Mouse (Mus musculus): ENCODE data around the gene Entpd2. TPM values are rescaled to one million over a fixed set of nuclear protein-coding genes. Genes with fewer than 3 reads are reported as not detected.

The Entpd2 gene
- polyA plus RNA-seq, 1 experiment, result 107 TPM

GRCm38 (mm10) chr2:25429435-25430180, 33.9 kb downstream of the Entpd2 start:
- no peak for DNase-seq (ENCODE audit: low spot score)

GRCm38 (mm10) chr2:25430395-25431233, 34.9 kb downstream of the Entpd2 start:
- DNase-seq (ENCODE audit: low spot score), result no peak

- DNase-seq (ENCODE audit: low spot score), result peak; percentile 18
Observed at GRCm38 (mm10) chr2:25431308-25431855, 35.7 kb downstream of the Entpd2 start.

GRCm38 (mm10) chr2:25432326-25433098, 36.8 kb downstream of the Entpd2 start:
- no peak for DNase-seq (ENCODE audit: low spot score)

GRCm38 (mm10) chr2:25433101-25433500, 37.4 kb downstream of the Entpd2 start:
- DNase-seq (ENCODE audit: low spot score), result no peak

- no peak for DNase-seq (ENCODE audit: low spot score)
Observed at GRCm38 (mm10) chr2:25434292-25434691, 38.6 kb downstream of the Entpd2 start.

GRCm38 (mm10) chr2:25436286-25436820, 40.7 kb downstream of the Entpd2 start:
- no peak for DNase-seq (ENCODE audit: low spot score)

GRCm38 (mm10) chr2:25441067-25441466, 45.4 kb downstream of the Entpd2 start:
- DNase-seq (ENCODE audit: low spot score), result no peak

- DNase-seq (ENCODE audit: low spot score), result no peak
Observed at GRCm38 (mm10) chr2:25442682-25443081, 47.0 kb downstream of the Entpd2 start.

Other genes with a start within 250 kb of the Entpd2 start
- gene Nrarp, start 215.1 kb upstream of the Entpd2 start, polyA plus RNA-seq (2012; rRNA removed), result 50.1 and 60.0 TPM in 2 replicates
- gene Tor4a, start 199.0 kb upstream of the Entpd2 start, polyA plus RNA-seq (2012; rRNA removed), result 22.6 and 25.3 TPM in 2 replicates
- gene Nelfb, start 184.4 kb upstream of the Entpd2 start, polyA plus RNA-seq (2012; rRNA removed), result 55.4 and 60.6 TPM in 2 replicates
- not detected in 2 replicates for gene Stpg3, start 181.2 kb upstream of the Entpd2 start, polyA plus RNA-seq (2012; rRNA removed)
- 0.08 and 0.10 TPM in 2 replicates for gene Fam166a, start 177.1 kb upstream of the Entpd2 start, polyA plus RNA-seq (2012; rRNA removed)
- gene Tubb4b, start 171.2 kb upstream of the Entpd2 start, polyA plus RNA-seq (2012; rRNA removed), result 510 and 610 TPM in 2 replicates
- 0.03 TPM in 1 of 2 replicates, not detected in the other for gene Slc34a3, start 161.5 kb upstream of the Entpd2 start, polyA plus RNA-seq (2012; rRNA removed)
- 0.13 and 0.19 TPM in 2 replicates for gene Rnf224, start 159.1 kb upstream of the Entpd2 start, polyA plus RNA-seq (2012; rRNA removed)
- 12.9 and 14.1 TPM in 2 replicates for gene Rnf208, start 153.6 kb upstream of the Entpd2 start, polyA plus RNA-seq (2012; rRNA removed)
- 2.0 and 2.5 TPM in 2 replicates for gene Cysrt1, start 153.4 kb upstream of the Entpd2 start, polyA plus RNA-seq (2012; rRNA removed)
- 21.0 and 23.8 TPM in 2 replicates for gene AL732309.1, start 149.0 kb upstream of the Entpd2 start, polyA plus RNA-seq (2012; rRNA removed)
- 30.7 and 34.2 TPM in 2 replicates for gene Tmem203, start 140.4 kb upstream of the Entpd2 start, polyA plus RNA-seq (2012; rRNA removed)
- 8.0 and 13.6 TPM in 2 replicates for gene Tprn, start 133.3 kb upstream of the Entpd2 start, polyA plus RNA-seq (2012; rRNA removed)
- 58.8 and 84.8 TPM in 2 replicates for gene Ssna1, start 123.4 kb upstream of the Entpd2 start, polyA plus RNA-seq (2012; rRNA removed)
- gene Anapc2, start 123.4 kb upstream of the Entpd2 start, polyA plus RNA-seq (2012; rRNA removed), result 84.5 and 88.3 TPM in 2 replicates
- not detected in 2 replicates for gene Tmem210, start 107.7 kb upstream of the Entpd2 start, polyA plus RNA-seq (2012; rRNA removed)
- 7.0 and 8.2 TPM in 2 replicates for gene Lrrc26, start 106.0 kb upstream of the Entpd2 start, polyA plus RNA-seq (2012; rRNA removed)
- 1.1 TPM in 2 replicates for gene Grin1, start 76.7 kb upstream of the Entpd2 start, polyA plus RNA-seq (2012; rRNA removed)
- 15.2 and 22.8 TPM in 2 replicates for gene Man1b1, start 63.5 kb upstream of the Entpd2 start, polyA plus RNA-seq (2012; rRNA removed)
- gene Dpp7, start 39.5 kb upstream of the Entpd2 start, polyA plus RNA-seq (2012; rRNA removed), result 36.0 and 37.3 TPM in 2 replicates
- gene Uap1l1, start 30.2 kb upstream of the Entpd2 start, polyA plus RNA-seq (2012; rRNA removed), result 36.8 and 38.3 TPM in 2 replicates
- 1.6 and 2.5 TPM in 2 replicates for gene Sapcd2, start 23.6 kb upstream of the Entpd2 start, polyA plus RNA-seq (2012; rRNA removed)
- gene Npdc1, start 3.5 kb downstream of the Entpd2 start, polyA plus RNA-seq (2012; rRNA removed), result 103 and 126 TPM in 2 replicates
- gene Fut7, start 27.4 kb downstream of the Entpd2 start, polyA plus RNA-seq (2012; rRNA removed), result 0.19 and 0.29 TPM in 2 replicates
- gene Abca2, start 32.8 kb downstream of the Entpd2 start, polyA plus RNA-seq (2012; rRNA removed), result 6.3 and 16.4 TPM in 2 replicates
- 0.69 and 2.2 TPM in 2 replicates for gene Clic3, start 61.0 kb downstream of the Entpd2 start, polyA plus RNA-seq (2012; rRNA removed)
- gene Paxx, start 65.2 kb downstream of the Entpd2 start, polyA plus RNA-seq (2012; rRNA removed), result 50.8 and 61.1 TPM in 2 replicates
- 0.38 and 0.74 TPM in 2 replicates for gene Ptgds, start 74.2 kb downstream of the Entpd2 start, polyA plus RNA-seq (2012; rRNA removed)
- gene Lcn12, start 98.0 kb downstream of the Entpd2 start, polyA plus RNA-seq (2012; rRNA removed), result not detected in 2 replicates
- gene Fbxw5, start 104.9 kb downstream of the Entpd2 start, polyA plus RNA-seq (2012; rRNA removed), result 15.1 and 36.1 TPM in 2 replicates
- 2.3 and 2.4 TPM in 2 replicates for gene C8g, start 105.8 kb downstream of the Entpd2 start, polyA plus RNA-seq (2012; rRNA removed)
- gene Traf2, start 151.1 kb downstream of the Entpd2 start, polyA plus RNA-seq (2012; rRNA removed), result 15.5 and 15.7 TPM in 2 replicates
- gene Edf1, start 162.0 kb downstream of the Entpd2 start, polyA plus RNA-seq (2012; rRNA removed), result 222 and 224 TPM in 2 replicates
- gene Mamdc4, start 179.0 kb downstream of the Entpd2 start, polyA plus RNA-seq (2012; rRNA removed), result 1.3 and 1.4 TPM in 2 replicates
- gene Phpt1, start 179.3 kb downstream of the Entpd2 start, polyA plus RNA-seq (2012; rRNA removed), result 64.2 and 75.6 TPM in 2 replicates
- 0.47 and 0.57 TPM in 2 replicates for gene Ajm1, start 185.9 kb downstream of the Entpd2 start, polyA plus RNA-seq (2012; rRNA removed)
- gene Rabl6, start 212.6 kb downstream of the Entpd2 start, polyA plus RNA-seq (2012; rRNA removed), result 66.5 and 73.8 TPM in 2 replicates
- gene Ccdc183, start 221.8 kb downstream of the Entpd2 start, polyA plus RNA-seq (2012; rRNA removed), result not detected in 2 replicates
- 55.4 and 59.7 TPM in 2 replicates for gene Tmem141, start 226.1 kb downstream of the Entpd2 start, polyA plus RNA-seq (2012; rRNA removed)
- 22.9 and 30.6 TPM in 2 replicates for gene Fcna, start 232.2 kb downstream of the Entpd2 start, polyA plus RNA-seq (2012; rRNA removed)